Mouse (Mus musculus): ENCODE measurements around the gene Tnfrsf14.

DNA sequence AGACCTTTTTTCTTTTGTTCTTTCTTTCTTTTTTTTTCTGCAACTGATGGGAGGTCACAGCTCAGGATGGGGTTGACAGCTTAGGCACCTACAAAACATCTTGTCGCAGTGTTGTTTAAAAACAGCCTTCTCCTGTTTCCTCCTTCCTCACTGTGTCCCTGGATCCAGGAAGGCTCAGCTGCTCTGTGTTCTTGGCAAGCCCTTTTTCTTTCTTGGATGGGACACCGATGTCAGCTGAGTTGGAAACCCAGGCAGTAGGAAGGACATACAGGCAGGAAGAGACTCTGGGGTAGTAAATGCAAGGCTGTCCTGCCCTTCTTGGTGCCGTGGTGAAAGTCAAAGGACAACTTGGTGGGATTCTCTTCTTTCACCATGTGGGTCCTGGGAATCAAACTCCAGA lies 37.5 kb upstream of the Tnfrsf14 start:
- TF ChIP-seq TAL1 (IDR thresholded peaks at IDR 0.05; ENCODE audit: low read length) (no peak), GATA1 (IDR thresholded peaks at IDR 0.05; ENCODE audit: low read length) (no peak)
